Mouse (Mus musculus): Measurements from ENCODE around the gene Dsp. TPM values are rescaled to one million over a fixed set of nuclear protein-coding genes. Genes with fewer than 3 reads are reported as not detected.
A peak's percentile ranks its signal among the peaks of the same experiment; 100 is the strongest.

Gene Dsp
- polyA plus RNA-seq, 1 experiment from 2014 or later: 1.3 TPM

- no peaks in the 10 kb centered on the region for H3K4me1 ChIP-seq (replicated peaks; ENCODE audit: control insufficient read depth, insufficient read depth, low read length)
- H3K4me3 ChIP-seq (ENCODE audit: low read depth, low read length): no peak overlapping the region
- no peaks in the 10 kb centered on the region for H3K27me3 ChIP-seq (ENCODE audit: control insufficient read depth, insufficient read depth, low read length)
- no peak overlapping the region for H3K9ac ChIP-seq (ENCODE audit: low read length)
- no peaks in the 10 kb centered on the region for H3K9me3 ChIP-seq (ENCODE audit: control insufficient read depth, low read length)
- no peak overlapping the region for H3K4me2 ChIP-seq (ENCODE audit: low read depth, low read length, severe bottlenecking)
- no peaks in the 10 kb centered on the region for H3K36me3 ChIP-seq (ENCODE audit: control insufficient read depth, insufficient read depth, low read length)
- 88% methylated on average over 9 of the region's 9 CpGs for WGBS
- no peak for DNase-seq (ENCODE audit: low spot score)
- ATAC-seq (replicated peaks; ENCODE audit: low FRiP score): no peak
- H3K27ac ChIP-seq (ENCODE audit: low read depth, low read length): no peak overlapping the region
These were observed 21.0 kb upstream of the Dsp start for GRCm38 (mm10) chr13:38130116-38130515.

- ATAC-seq (replicated peaks; ENCODE audit: low FRiP score): no peak
- WGBS: 41% methylated on average over 7 of the region's 7 CpGs
- H3K9ac ChIP-seq (ENCODE audit: low read length): no peak overlapping the region
These were observed 18.0 kb upstream of the Dsp start for GRCm38 (mm10) chr13:38133016-38133528.

GRCm38 (mm10) chr13:38140521-38140920 lies 10.6 kb upstream of the Dsp start:
- Histone ChIP-seq H3K9me3 (ENCODE audit: control insufficient read depth, low read length) (no peaks in the 10 kb centered on the region), H3K4me3 (ENCODE audit: low read depth, low read length) (no peak overlapping the region), H3K4me2 (ENCODE audit: low read depth, low read length, severe bottlenecking) (no peak overlapping the region), H3K27ac (ENCODE audit: low read depth, low read length) (no peak overlapping the region), H3K4me1 (replicated peaks; ENCODE audit: control insufficient read depth, insufficient read depth, low read length) (peaks cover 3% of the 10 kb centered on the region; the same call in 1 of the 2 replicates), H3K9ac (ENCODE audit: low read length) (no peak overlapping the region), H3K36me3 (ENCODE audit: control insufficient read depth, insufficient read depth, low read length) (no peaks in the 10 kb centered on the region), H3K27me3 (ENCODE audit: control insufficient read depth, insufficient read depth, low read length) (no peaks in the 10 kb centered on the region)
- no peak for ATAC-seq (replicated peaks; ENCODE audit: low FRiP score)
- DNase-seq (ENCODE audit: low spot score): no peak
- 70% methylated on average over 1 of the region's 1 CpGs for WGBS

More at GRCm38 (mm10) chr13:38133016-38133528, 18.0 kb upstream of the Dsp start:
- no peak overlapping the region for H3K4me3 ChIP-seq (ENCODE audit: low read depth, low read length)
- no peak for DNase-seq (ENCODE audit: low spot score)
- no peaks in the 10 kb centered on the region for H3K4me1 ChIP-seq (replicated peaks; ENCODE audit: control insufficient read depth, insufficient read depth, low read length)
- no peaks in the 10 kb centered on the region for H3K9me3 ChIP-seq (ENCODE audit: control insufficient read depth, low read length)
- no peaks in the 10 kb centered on the region for H3K27me3 ChIP-seq (ENCODE audit: control insufficient read depth, insufficient read depth, low read length)
- H3K36me3 ChIP-seq (ENCODE audit: control insufficient read depth, insufficient read depth, low read length): no peaks in the 10 kb centered on the region
- H3K4me2 ChIP-seq (ENCODE audit: low read depth, low read length, severe bottlenecking): no peak overlapping the region
- no peak overlapping the region for H3K27ac ChIP-seq (ENCODE audit: low read depth, low read length)

DNA sequence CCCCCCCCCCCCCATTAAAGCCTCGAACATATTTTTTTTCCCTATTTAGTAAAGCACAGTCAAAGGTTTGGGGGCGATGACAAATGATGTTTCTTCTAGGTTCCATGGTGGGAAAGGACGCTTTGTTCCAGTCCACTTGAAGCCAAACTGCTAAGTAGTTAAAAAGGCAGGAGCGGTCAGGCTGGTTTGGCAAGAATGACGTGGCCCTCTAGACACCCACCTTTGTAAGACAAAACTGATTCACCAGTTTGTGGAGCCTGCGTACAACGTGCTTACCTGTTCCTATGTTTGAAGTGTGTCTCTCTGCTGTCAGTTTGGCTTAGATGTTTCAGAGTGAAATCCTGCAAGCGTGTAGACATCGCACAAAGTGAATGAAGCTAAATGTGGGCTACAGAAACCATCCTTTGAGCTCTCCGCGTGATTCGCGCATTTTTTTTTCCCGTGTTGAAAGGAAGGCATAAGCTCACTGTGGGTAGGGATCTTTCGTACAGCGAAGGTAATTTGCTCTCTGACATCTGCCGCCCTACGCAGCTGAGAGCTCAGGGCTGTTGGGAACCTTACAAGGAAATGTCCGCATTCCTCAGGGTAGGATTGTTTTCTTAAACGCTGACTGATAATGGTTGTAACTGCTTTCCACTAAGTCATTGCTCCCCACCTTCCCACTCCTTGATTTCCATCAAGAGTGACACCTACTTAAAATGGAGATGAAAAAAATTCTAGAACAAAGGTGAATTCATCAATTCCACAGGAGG lies 6.0 kb upstream of the Dsp start:
- WGBS: 10% methylated on average over 20 of the region's 20 CpGs
- H3K4me3 ChIP-seq (ENCODE audit: low read depth, low read length): no peak overlapping the region
- no peaks in the 10 kb centered on the region for H3K9me3 ChIP-seq (ENCODE audit: control insufficient read depth, low read length)
- H3K9ac ChIP-seq (ENCODE audit: low read length): no peak overlapping the region
- H3K4me2 ChIP-seq (ENCODE audit: low read depth, low read length, severe bottlenecking): peak overlapping the region; percentile 36
- H3K36me3 ChIP-seq (ENCODE audit: control insufficient read depth, insufficient read depth, low read length): no peaks in the 10 kb centered on the region
- peaks cover 3% of the 10 kb centered on the region; the same call in 1 of the 2 replicates for H3K4me1 ChIP-seq (replicated peaks; ENCODE audit: control insufficient read depth, insufficient read depth, low read length)
- no peak overlapping the region for H3K27ac ChIP-seq (ENCODE audit: low read depth, low read length)
- peaks cover 10% of the 10 kb centered on the region for H3K27me3 ChIP-seq (ENCODE audit: control insufficient read depth, insufficient read depth, low read length)
- DNase-seq (ENCODE audit: low spot score): no peak
- ATAC-seq (replicated peaks; ENCODE audit: low FRiP score): no peak

- WGBS: 58% methylated on average over 3 of the region's 3 CpGs
- Histone ChIP-seq H3K27ac (ENCODE audit: low read depth, low read length) (no peak overlapping the region), H3K4me1 (replicated peaks; ENCODE audit: control insufficient read depth, insufficient read depth, low read length) (peaks cover 15% of the 10 kb centered on the region), H3K9ac (ENCODE audit: low read length) (no peak overlapping the region), H3K4me2 (ENCODE audit: low read depth, low read length, severe bottlenecking) (no peak overlapping the region), H3K27me3 (ENCODE audit: control insufficient read depth, insufficient read depth, low read length) (peaks cover 37% of the 10 kb centered on the region), H3K36me3 (ENCODE audit: control insufficient read depth, insufficient read depth, low read length) (no peaks in the 10 kb centered on the region), H3K4me3 (ENCODE audit: low read depth, low read length) (no peak overlapping the region), H3K9me3 (ENCODE audit: control insufficient read depth, low read length) (no peaks in the 10 kb centered on the region)
- no peak for ATAC-seq (replicated peaks; ENCODE audit: low FRiP score)
- no peak for DNase-seq (ENCODE audit: low spot score)
These were observed 2.7 kb upstream of the Dsp start for GRCm38 (mm10) chr13:38148348-38148747.

- Histone ChIP-seq H3K9ac (ENCODE audit: low read length) (peak overlapping the region; percentile 20; the same call in 1 of the 2 replicates), H3K27ac (ENCODE audit: low read depth, low read length) (no peak overlapping the region), H3K36me3 (ENCODE audit: control insufficient read depth, insufficient read depth, low read length) (no peaks in the 10 kb centered on the region), H3K4me3 (ENCODE audit: low read depth, low read length) (peak overlapping the region; percentile 36), H3K27me3 (ENCODE audit: control insufficient read depth, insufficient read depth, low read length) (peaks cover 39% of the 10 kb centered on the region), H3K4me1 (replicated peaks; ENCODE audit: control insufficient read depth, insufficient read depth, low read length) (peaks cover 12% of the 10 kb centered on the region), H3K4me2 (ENCODE audit: low read depth, low read length, severe bottlenecking) (peak overlapping the region; percentile 76), H3K9me3 (ENCODE audit: control insufficient read depth, low read length) (no peaks in the 10 kb centered on the region)
- ATAC-seq (replicated peaks; ENCODE audit: low FRiP score) (peak; percentile 47), DNase-seq (ENCODE audit: low spot score) (peak; percentile 66)
- under 1% methylated on average over 38 of the region's 49 CpGs for WGBS
These were observed 756 bp downstream of the Dsp start for GRCm38 (mm10) chr13:38151671-38152428.

GRCm38 (mm10) chr13:38152429-38153035 lies 1.4 kb downstream of the Dsp start:
- Histone ChIP-seq H3K9ac (ENCODE audit: low read length) (no peak overlapping the region), H3K36me3 (ENCODE audit: control insufficient read depth, insufficient read depth, low read length) (no peaks in the 10 kb centered on the region), H3K27me3 (ENCODE audit: control insufficient read depth, insufficient read depth, low read length) (peaks cover 39% of the 10 kb centered on the region), H3K9me3 (ENCODE audit: control insufficient read depth, low read length) (no peaks in the 10 kb centered on the region), H3K4me2 (ENCODE audit: low read depth, low read length, severe bottlenecking) (peak overlapping the region; percentile 76), H3K4me3 (ENCODE audit: low read depth, low read length) (peak overlapping the region; percentile 36), H3K27ac (ENCODE audit: low read depth, low read length) (no peak overlapping the region), H3K4me1 (replicated peaks; ENCODE audit: control insufficient read depth, insufficient read depth, low read length) (peaks cover 12% of the 10 kb centered on the region)
- peak; percentile 60 for ATAC-seq (replicated peaks; ENCODE audit: low FRiP score)
- peak; percentile 70 for DNase-seq (ENCODE audit: low spot score)
- WGBS: under 1% methylated on average over 31 of the region's 31 CpGs

DNA sequence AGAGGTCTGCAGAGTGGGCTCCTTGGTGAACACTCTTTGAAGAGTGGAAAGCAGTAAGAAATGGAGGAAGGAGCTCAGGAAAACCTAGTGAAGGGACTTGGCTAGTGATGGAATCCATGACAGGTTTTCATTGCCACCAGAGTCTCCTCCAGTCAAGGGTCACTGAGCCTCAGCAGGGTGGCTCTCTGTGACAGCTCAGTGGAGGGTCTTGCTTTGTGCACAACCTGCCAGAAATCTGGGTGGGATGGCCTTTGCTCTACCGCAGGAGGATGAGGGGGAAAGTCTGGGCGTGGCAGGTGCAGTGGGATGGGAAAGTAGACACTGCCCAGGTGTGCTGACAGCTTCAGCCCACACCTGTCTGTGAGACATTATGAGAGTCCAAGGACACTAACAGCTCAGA lies 4.4 kb downstream of the Dsp start:
- Histone ChIP-seq H3K9me3 (ENCODE audit: control insufficient read depth, low read length) (no peaks in the 10 kb centered on the region), H3K9ac (ENCODE audit: low read length) (no peak overlapping the region), H3K4me3 (ENCODE audit: low read depth, low read length) (no peak overlapping the region), H3K4me2 (ENCODE audit: low read depth, low read length, severe bottlenecking) (no peak overlapping the region), H3K36me3 (ENCODE audit: control insufficient read depth, insufficient read depth, low read length) (no peaks in the 10 kb centered on the region), H3K27ac (ENCODE audit: low read depth, low read length) (no peak overlapping the region), H3K4me1 (replicated peaks; ENCODE audit: control insufficient read depth, insufficient read depth, low read length) (peaks cover 12% of the 10 kb centered on the region), H3K27me3 (ENCODE audit: control insufficient read depth, insufficient read depth, low read length) (peaks cover 27% of the 10 kb centered on the region)
- 0% methylated on average over 2 of the region's 2 CpGs for WGBS
- ATAC-seq (replicated peaks; ENCODE audit: low FRiP score) (no peak), DNase-seq (ENCODE audit: low spot score) (no peak)
